Mouse (Mus musculus): Measurements from ENCODE around the gene Gp1bb.

GRCm38 (mm10) chr16:18631141-18631540 is 8.9 kb upstream of the Gp1bb start:
- TF ChIP-seq TAL1 (IDR thresholded peaks at IDR 0.05; ENCODE audit: low read length) (no peak), USF2 (IDR thresholded peaks at IDR 0.05; ENCODE audit: borderline replicate concordance in 1 of 2, insufficient read depth in 1 of 2, low read depth in 1 of 2, low read length in 2 of 2) (no peak), POLR2A (IDR thresholded peaks at IDR 0.05; ENCODE audit: control insufficient read depth in 1 of 2, insufficient read depth in 1 of 2, low read depth in 1 of 2, low read length in 2 of 2, poor library complexity in 1 of 2) (no peak), NRF1 (IDR thresholded peaks at IDR 0.05; ENCODE audit: insufficient read depth, low read depth, low read length, poor library complexity, severe bottlenecking) (no peak), EP300 (IDR thresholded peaks at IDR 0.05; ENCODE audit: low read depth in 1 of 2, low read length in 2 of 2) (no peak), ETS1 (IDR thresholded peaks at IDR 0.05; ENCODE audit: low read depth, low read length) (no peak), CHD1 (IDR thresholded peaks at IDR 0.05; ENCODE audit: low read depth, low read length) (no peak), GATA1 (IDR thresholded peaks at IDR 0.05; ENCODE audit: low read depth, low read length) (no peak)
